ENCODE assay signal across 21 mouse cellular contexts in the genomic region with DNA sequence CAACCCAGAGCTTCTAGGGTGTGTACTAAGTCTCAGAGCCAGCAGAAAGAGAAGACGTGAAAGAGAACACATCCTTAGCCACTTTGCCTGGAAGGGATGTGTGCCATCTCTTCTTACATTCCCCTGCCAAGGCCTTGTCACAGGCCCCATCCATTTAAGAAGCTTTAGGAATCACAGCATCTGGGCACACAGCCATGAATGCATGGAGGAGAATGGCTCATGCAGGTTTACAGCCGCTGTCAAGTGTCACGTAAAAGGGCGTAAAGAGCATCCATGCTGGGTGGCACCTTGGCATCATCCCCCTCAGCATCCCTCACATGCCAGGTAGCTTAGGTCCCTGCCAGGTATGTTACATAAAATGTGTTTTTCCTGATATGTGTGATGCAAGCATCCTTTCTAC.
DNase-seq lines count a peak whose midpoint lies in the region; ATAC-seq and TF ChIP-seq lines count a peak whose summit lies in the region.
"Had no signal": no experiment of that assay in that cellular context is flagged by ENCODE, and none has a peak within 500 bp of the region (broad histone marks: within the 10 kb centered on the region; RNA-seq: fewer than 3 reads in every experiment).

No protein-coding gene starts in this region.

- DNase-seq in cerebellum, adult 8-10 months = no peak
- DNase-seq in hindbrain, postnatal 0 days (ENCODE audit: low spot score) = peak; percentile 71
- DNase-seq in right cerebral cortex, postnatal 14 days = peak; percentile 10
- no peak for DNase-seq in right cerebral cortex, postnatal 36 days (ENCODE audit: low spot score in 2 of 2)
- no peak for DNase-seq in retina, postnatal 1 day
- DNase-seq: adrenal gland, adult 2 months; heart, postnatal 36 days; kidney, adult 2 months; kidney, postnatal 36 days; layer of hippocampus, adult 9-11 months; liver; liver, postnatal 0 days; lung, postnatal 36 days had no signal

- ATAC-seq in cerebellum, adult (ENCODE audit: insufficient number of reproducible peaks, low FRiP score, low TSS enrichment) = peak; percentile 31; the same call in 1 of the 2 replicates
- ATAC-seq in hindbrain, postnatal 0 days = peak; percentile 45; the same call in 1 of the 2 replicates
- ATAC-seq in hindbrain, embryonic 16.5 days = no peak
- ATAC-seq in erythroblast, adult 5-6 weeks (replicated peaks; ENCODE audit: low FRiP score, poor library complexity, severe bottlenecking) = no peak
- ATAC-seq: forebrain, embryonic 13.5 days; liver, postnatal 0 days had no signal

- 44% methylated on average over 4 of the region's 4 CpGs for WGBS in hindbrain, postnatal 0 days
- WGBS in hindbrain, embryonic 16.5 days = 76% methylated on average over 4 of the region's 4 CpGs

- no peak overlapping the region for H3K4me2 ChIP-seq in hindbrain, postnatal 0 days (ENCODE audit: low read depth, low read length)
- H3K4me2 ChIP-seq in hindbrain, embryonic 16.5 days (ENCODE audit: low read length) = no peak overlapping the region
- H3K4me2 ChIP-seq: embryonic facial prominence, embryonic 13.5 days; forebrain, embryonic 13.5 days; heart, embryonic 13.5 days; midbrain, embryonic 12.5 days had no signal

- no peak overlapping the region for H3K27ac ChIP-seq in hindbrain, postnatal 0 days
- no peak overlapping the region for H3K27ac ChIP-seq in hindbrain, embryonic 16.5 days (ENCODE audit: low read depth, low read length)
- H3K27ac ChIP-seq: forebrain, embryonic 13.5 days; heart, embryonic 13.5 days; midbrain, embryonic 12.5 days; stomach, postnatal 0 days had no signal

- TF ChIP-seq CTCF in hindbrain, postnatal 0 days (IDR thresholded peaks at IDR 0.05; ENCODE audit: low read depth) = no peak

- H3K4me1 ChIP-seq in hindbrain, postnatal 0 days (ENCODE audit: insufficient read depth, low read length) = 0 out of 2 replicates have a peak, but pooled peaks cover 2% of the 10 kb centered on the region
- no peaks in the 10 kb centered on the region for H3K4me1 ChIP-seq in hindbrain, embryonic 16.5 days (ENCODE audit: control insufficient read depth, insufficient read depth, low read depth, low read length)
- H3K4me1 ChIP-seq: forebrain, embryonic 13.5 days; heart, embryonic 13.5 days; midbrain, embryonic 12.5 days had no signal

- no peak overlapping the region for H3K4me3 ChIP-seq in hindbrain, postnatal 0 days (ENCODE audit: low read length)
- no peak overlapping the region for H3K4me3 ChIP-seq in hindbrain, embryonic 16.5 days (ENCODE audit: low read length)
- H3K4me3 ChIP-seq: embryonic facial prominence, embryonic 13.5 days; forebrain, embryonic 13.5 days; heart, embryonic 13.5 days; midbrain, embryonic 12.5 days had no signal

- no peak overlapping the region for H3K9ac ChIP-seq in hindbrain, postnatal 0 days (replicated peaks; ENCODE audit: low read length)
- H3K9ac ChIP-seq in hindbrain, embryonic 16.5 days (ENCODE audit: low read depth, low read length) = no peak overlapping the region
- H3K9ac ChIP-seq: embryonic facial prominence, embryonic 13.5 days; forebrain, embryonic 13.5 days; heart, embryonic 13.5 days; liver, postnatal 0 days; midbrain, embryonic 12.5 days had no signal

- H3K27me3 ChIP-seq in hindbrain, postnatal 0 days (ENCODE audit: insufficient read depth, low read length) = no peaks in the 10 kb centered on the region
- no peaks in the 10 kb centered on the region for H3K27me3 ChIP-seq in hindbrain, embryonic 16.5 days (replicated peaks; ENCODE audit: control insufficient read depth, insufficient read depth, low read length)
- H3K27me3 ChIP-seq: embryonic facial prominence, embryonic 13.5 days; forebrain, embryonic 13.5 days; heart, embryonic 13.5 days; midbrain, embryonic 12.5 days had no signal

- H3K36me3 ChIP-seq in hindbrain, postnatal 0 days (ENCODE audit: insufficient read depth, low read length) = no peaks in the 10 kb centered on the region
- H3K36me3 ChIP-seq in hindbrain, embryonic 16.5 days (ENCODE audit: control insufficient read depth, insufficient read depth, low read length) = no peaks in the 10 kb centered on the region
- H3K36me3 ChIP-seq: embryonic facial prominence, embryonic 13.5 days; heart, embryonic 13.5 days; midbrain, embryonic 12.5 days had no signal

- H3K9me3 ChIP-seq in hindbrain, postnatal 0 days (ENCODE audit: low read length) = no peaks in the 10 kb centered on the region
- no peaks in the 10 kb centered on the region for H3K9me3 ChIP-seq in hindbrain, embryonic 16.5 days (ENCODE audit: control insufficient read depth, low read length)
- H3K9me3 ChIP-seq: embryonic facial prominence, embryonic 13.5 days; forebrain, embryonic 13.5 days; heart, embryonic 13.5 days; midbrain, embryonic 12.5 days had no signal

Comparison
In these comparisons a context has a peak if more than half of its experiments do, and no peak if none do; other contexts are left out.
1. ATAC-seq: peak in cerebellum, adult (single experiment) and hindbrain, postnatal 0 days (single experiment); none in hindbrain, embryonic 16.5 days (single experiment) and erythroblast, adult 5-6 weeks (single experiment).
2. DNase-seq: peak in hindbrain, postnatal 0 days (single experiment) and right cerebral cortex, postnatal 14 days (single experiment); none in cerebellum, adult 8-10 months (single experiment), right cerebral cortex, postnatal 36 days (0 of 2) and retina, postnatal 1 day (single experiment).